Mouse (Mus musculus): ENCODE measurements around the gene Cox14.

DNA sequence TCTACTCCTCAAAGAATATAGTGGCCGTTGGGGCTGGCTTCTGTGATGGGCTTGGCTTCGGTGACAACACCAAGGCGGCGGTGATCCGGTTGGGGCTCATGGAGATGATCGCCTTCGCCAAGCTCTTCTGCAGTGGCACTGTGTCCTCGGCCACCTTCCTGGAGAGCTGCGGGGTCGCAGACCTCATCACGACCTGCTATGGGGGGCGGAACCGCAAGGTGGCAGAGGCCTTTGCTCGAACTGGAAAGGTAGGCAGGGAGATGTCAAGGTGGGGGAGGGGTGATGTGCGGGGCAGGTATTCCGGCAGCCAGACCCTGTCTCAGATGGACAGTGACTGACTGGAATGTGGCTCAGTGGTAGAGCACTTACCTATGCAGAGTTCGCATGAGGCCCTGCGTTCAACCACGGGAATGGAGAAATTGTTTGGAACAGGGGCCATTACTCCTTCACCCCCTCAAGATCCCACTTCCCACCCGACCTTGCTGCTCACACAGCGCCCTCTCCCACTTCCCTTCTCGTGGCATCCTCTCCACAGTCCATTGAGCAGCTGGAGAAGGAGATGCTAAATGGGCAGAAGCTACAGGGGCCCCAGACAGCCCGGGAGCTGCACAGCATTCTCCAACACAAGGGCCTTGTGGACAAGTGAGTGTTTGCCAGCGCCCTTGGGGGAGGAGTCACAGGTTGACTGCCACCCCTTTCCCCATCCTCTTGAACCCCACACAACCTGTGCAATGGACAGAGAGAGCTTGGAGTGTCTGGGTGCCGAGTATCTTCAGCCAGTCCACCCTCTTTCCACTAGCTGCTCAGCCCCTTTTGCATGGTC is 3.3 kb upstream of the Cox14 start:
- no peak for TF ChIP-seq CTCF (IDR thresholded peaks at IDR 0.05; ENCODE audit: borderline replicate concordance, control insufficient read depth, extremely low read depth, insufficient read depth, low read length, poor library complexity)
- TF ChIP-seq POLR2A (IDR thresholded peaks at IDR 0.05; ENCODE audit: control insufficient read depth, extremely low read depth, insufficient read depth, low read length, poor library complexity), result no peak

Measured in thymus, adult 2 months (tissue).